Mouse (Mus musculus) liver, embryonic 14.5 days (tissue): ENCODE results near the gene Fbrs. TPM values are rescaled to one million over a fixed set of nuclear protein-coding genes. Genes with fewer than 3 reads are reported as not detected.

ENCODE experiments used
- ATAC-seq: fragments of 200-750 bp; cut with Nextera tagmentation; 2 replicates; pipeline ENCODE4 v1.8.0; 2017; ENCODE audit warnings: moderate number of reproducible peaks, mild to moderate bottlenecking, moderate library complexity; ENCODE audit not compliant: insufficient read depth
- DNase-seq, 3 experiments: peaks; one replicate each; pipeline ENCODE4 v3.0.0-alpha.2; 2012 to 2013; ENCODE audit warnings: low read depth in 3 of 3, low spot score in 3 of 3
- H3K27ac ChIP-seq: fragments of 300-500 bp; sonication (generic); 2 replicates; pipeline ENCODE4 v1.5.1; 2014; ENCODE audit warnings: moderate library complexity, mild to moderate bottlenecking, control low read depth, inconsistent platforms
- H3K27me3 ChIP-seq: fragments of 300-500 bp; sonication (generic); 2 replicates; pipeline ENCODE4 v1.6.1; 2014; ENCODE audit warnings: mild to moderate bottlenecking, low read length, moderate library complexity; ENCODE audit not compliant: control insufficient read depth, insufficient read depth
- H3K36me3 ChIP-seq: fragments of 300-500 bp; sonication (generic); replicated peaks from 2 replicates; pipeline ENCODE4 v1.6.1; 2014; ENCODE audit warnings: low read depth; ENCODE audit not compliant: control insufficient read depth, insufficient read depth
- H3K4me1 ChIP-seq, 2 experiments: fragments of 200-500 bp in 1 of 2; fragments of 300-500 bp in 1 of 2; sonication (generic) in 1 of 2; replicated peaks; 2 replicates each; pipeline ENCODE4 v1.6.1; 2012 to 2014; ENCODE audit warnings: antibody characterized with exemption in 1 of 2, inconsistent platforms in 1 of 2, low read length in 1 of 2; ENCODE audit not compliant: control insufficient read depth in 2 of 2, insufficient read depth in 2 of 2
- H3K4me2 ChIP-seq: fragments of 300-500 bp; sonication (generic); 2 replicates; pipeline ENCODE4 v1.6.1; 2014; ENCODE audit warnings: low read depth, mild to moderate bottlenecking, control low read depth, moderate library complexity
- H3K4me3 ChIP-seq, 2 experiments: fragments of 200-500 bp in 1 of 2; fragments of 300-500 bp in 1 of 2; sonication (generic) in 1 of 2; 2 replicates each; pipeline ENCODE4 v1.5.1; 2012 to 2014; ENCODE audit warnings: low read depth in 2 of 2, low read length in 2 of 2, mild to moderate bottlenecking in 2 of 2, control low read depth in 1 of 2, inconsistent platforms in 1 of 2, moderate library complexity in 1 of 2; ENCODE audit not compliant: insufficient read depth in 1 of 2
- H3K9ac ChIP-seq: fragments of 300-500 bp; sonication (generic); replicated peaks from 2 replicates; pipeline ENCODE4 v1.6.1; 2014; ENCODE audit warnings: mild to moderate bottlenecking, control low read depth, moderate library complexity
- H3K9me3 ChIP-seq: fragments of 300-500 bp; sonication (generic); 2 replicates; pipeline ENCODE4 v1.6.1; 2016; ENCODE audit warnings: low read length, mixed read lengths; ENCODE audit not compliant: control insufficient read depth
- CTCF ChIP-seq: IDR thresholded peaks from 2 replicates; pipeline ENCODE4 v1.5.1; 2016; ENCODE audit warnings: antibody characterized with exemption, low read depth, control low read depth
- EP300 ChIP-seq: IDR thresholded peaks from 2 replicates; pipeline ENCODE4 v1.6.1; 2016; ENCODE audit warnings: antibody characterized with exemption, low read depth
- WGBS: fragments of 180-500 bp; shearing (Covaris S2); extraction: QIAGEN DNeasy Blood & Tissue Kit; methylation state at CpG from one replicate; pipeline ENCODE4 v1.1.7; 2014; ENCODE audit not compliant: insufficient replicate concordance; 5-methylcytosine and 5-hydroxymethylcytosine counted together
- microRNA-seq: library from miRNA; unstranded; fragments of <30 nt; microRNA quantifications from one replicate; pipeline ENCODE4, GENCODE M21; 2016
- polyA plus RNA-seq, 2 experiments: library from polyadenylated mRNA; depleted of rRNA in 1 of 2; stranded (reverse) in 1 of 2; unstranded in 1 of 2; fragments of >200 nt; fragmentation: Nextera tagmentation in 1 of 2; extraction: Ambion mirVana in 1 of 2; gene quantifications; 2 replicates each; pipeline versions ENCODE4 v1.2.1 to v1.2.3; 2012 to 2014

Gene Fbrs
- polyA plus RNA-seq, 2 experiments: 4.7 to 7.3 TPM

DNA sequence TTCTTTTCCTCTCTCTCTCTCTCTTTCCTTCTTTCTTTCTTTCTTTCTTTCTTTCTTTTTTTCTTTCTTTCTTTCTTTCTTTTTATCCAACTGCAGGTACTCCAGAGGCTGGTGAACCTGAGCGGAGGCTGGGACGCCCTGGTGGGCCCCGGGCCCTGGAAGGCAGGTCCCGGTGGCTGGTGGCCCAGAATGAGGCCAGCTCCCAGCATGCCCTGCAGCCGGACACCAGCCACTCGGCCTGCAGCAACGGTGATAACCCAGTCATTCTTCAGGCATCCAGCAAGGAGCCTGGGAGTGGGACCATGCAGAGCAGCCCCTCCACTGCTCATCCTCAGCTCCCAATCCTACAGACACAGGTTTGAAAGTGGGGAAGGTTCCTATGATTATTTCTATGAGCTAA, 36.8 kb downstream of the Fbrs start:
- TF ChIP-seq EP300 (no peak), CTCF (no peak)
- no peak overlapping the region for H3K27ac ChIP-seq
- no peak overlapping the region for H3K9ac ChIP-seq
- ATAC-seq: no peak
- 83% methylated on average over 7 of the region's 7 CpGs for WGBS
- no peak for DNase-seq
- no peak overlapping the region for H3K4me3 ChIP-seq
- no peaks in the 10 kb centered on the region for H3K9me3 ChIP-seq
- H3K27me3 ChIP-seq: no peaks in the 10 kb centered on the region
- H3K36me3 ChIP-seq: peaks cover 59% of the 10 kb centered on the region
- H3K4me1 ChIP-seq: peaks cover 8 to 13% of the 10 kb centered on the region in 2 experiments
- H3K4me2 ChIP-seq: no peak overlapping the region

- no peak for ATAC-seq
- H3K4me2 ChIP-seq: no peak overlapping the region
- WGBS: 86% methylated on average over 6 of the region's 7 CpGs
Measured at GRCm38 (mm10) chr7:127516344-127516743, 37.3 kb downstream of the Fbrs start.

DNA sequence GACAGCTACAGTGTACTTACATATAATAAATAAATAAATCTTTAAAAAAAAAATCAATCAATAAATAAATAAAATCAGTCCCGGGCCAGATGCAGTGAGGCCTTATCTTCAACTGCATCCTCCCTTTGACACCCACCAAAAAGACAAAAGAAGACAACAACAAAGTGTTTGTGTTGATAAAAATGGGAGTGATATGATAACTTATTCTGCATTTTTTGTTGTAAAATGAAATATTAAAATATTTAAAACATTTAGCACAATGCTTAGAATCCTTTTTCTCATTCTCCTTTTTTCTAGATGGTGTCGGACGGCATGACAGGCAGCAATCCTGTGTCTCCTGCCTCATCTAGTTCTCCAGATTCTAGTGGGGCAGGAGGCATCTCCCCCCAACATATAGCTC, 40.3 kb downstream of the Fbrs start, which contains the start of gene Gm42715:
Gm42715 (plus strand) TSS at position 301 of the 400 bp plus-strand sequence.
- Histone ChIP-seq H3K9ac (no peak within 1 kb of the TSS), H3K4me2 (no peak within 1 kb of the TSS), H3K4me3 (no peak within 1 kb of the TSS), H3K36me3 (peaks cover 87% of the 10 kb centered on the region), H3K27ac (no peak within 1 kb of the TSS), H3K27me3 (no peaks in the 10 kb centered on the region), H3K4me1 (no peaks in the 10 kb centered on the region), H3K9me3 (no peaks in the 10 kb centered on the region)
- WGBS: 89% methylated on average over 3 of the region's 3 CpGs
- DNase-seq (no peak), ATAC-seq (no peak)
- no peak for TF ChIP-seq EP300
- no peak for TF ChIP-seq CTCF

More at GRCm38 (mm10) chr7:127516344-127516743, 37.3 kb downstream of the Fbrs start:
- no peak overlapping the region for H3K9ac ChIP-seq
- H3K36me3 ChIP-seq: peaks cover 64% of the 10 kb centered on the region
- no peaks in the 10 kb centered on the region for H3K27me3 ChIP-seq
- no peak overlapping the region for H3K4me3 ChIP-seq
- H3K9me3 ChIP-seq: no peaks in the 10 kb centered on the region
- TF ChIP-seq EP300 (no peak), CTCF (no peak)
- H3K4me1 ChIP-seq: peaks cover 8 to 9% of the 10 kb centered on the region in 2 experiments
- DNase-seq: no peak
- H3K27ac ChIP-seq: no peak overlapping the region

Small RNA genes lying within 50 kb of the gene (microRNA-seq; reads per million reads assigned to microRNA genes)
- gene Gm47278 (not detected), gene Mir7060 (not detected)

Other genes with a start within 250 kb of the Fbrs start
- gene Zfp553, start 246.1 kb upstream of the Fbrs start, polyA plus RNA-seq (2012; rRNA removed): 3.3 and 3.4 TPM in 2 replicates
- 2.4 and 2.8 TPM in 2 replicates for gene Zfp553, start 246.1 kb upstream of the Fbrs start, polyA plus RNA-seq (2014; fragmentation: Nextera tagmentation; extraction: Ambion mirVana)
- 10.3 and 16.1 TPM in 2 replicates for gene Sept1, start 246.1 kb upstream of the Fbrs start, polyA plus RNA-seq (2012; rRNA removed)
- 7.0 TPM in 2 replicates for gene Sept1, start 246.1 kb upstream of the Fbrs start, polyA plus RNA-seq (2014; fragmentation: Nextera tagmentation; extraction: Ambion mirVana)
- gene Zfp771, start 234.9 kb upstream of the Fbrs start, polyA plus RNA-seq (2012; rRNA removed): 19.6 and 21.6 TPM in 2 replicates
- gene Zfp771, start 234.9 kb upstream of the Fbrs start, polyA plus RNA-seq (2014; fragmentation: Nextera tagmentation; extraction: Ambion mirVana): 11.0 TPM in 2 replicates
- gene Dctpp1, start 218.5 kb upstream of the Fbrs start, polyA plus RNA-seq (2012; rRNA removed): 62.2 and 82.9 TPM in 2 replicates
- gene Dctpp1, start 218.5 kb upstream of the Fbrs start, polyA plus RNA-seq (2014; fragmentation: Nextera tagmentation; extraction: Ambion mirVana): 104 and 117 TPM in 2 replicates
- 35.0 and 44.9 TPM in 2 replicates for gene Sephs2, start 205.1 kb upstream of the Fbrs start, polyA plus RNA-seq (2012; rRNA removed)
- gene Sephs2, start 205.1 kb upstream of the Fbrs start, polyA plus RNA-seq (2014; fragmentation: Nextera tagmentation; extraction: Ambion mirVana): 143 and 155 TPM in 2 replicates
- 6.4 and 6.7 TPM in 2 replicates for gene Itgal, start 182.9 kb upstream of the Fbrs start, polyA plus RNA-seq (2012; rRNA removed)
- 4.0 and 4.8 TPM in 2 replicates for gene Itgal, start 182.9 kb upstream of the Fbrs start, polyA plus RNA-seq (2014; fragmentation: Nextera tagmentation; extraction: Ambion mirVana)
- 4.4 and 5.0 TPM in 2 replicates for gene Zfp768, start 133.6 kb upstream of the Fbrs start, polyA plus RNA-seq (2012; rRNA removed)
- gene Zfp768, start 133.6 kb upstream of the Fbrs start, polyA plus RNA-seq (2014; fragmentation: Nextera tagmentation; extraction: Ambion mirVana): 0.52 and 0.75 TPM in 2 replicates
- 1.2 and 1.9 TPM in 2 replicates for gene Zfp747, start 103.1 kb upstream of the Fbrs start, polyA plus RNA-seq (2012; rRNA removed)
- gene Zfp747, start 103.1 kb upstream of the Fbrs start, polyA plus RNA-seq (2014; fragmentation: Nextera tagmentation; extraction: Ambion mirVana): 1.2 and 1.8 TPM in 2 replicates
- 0.69 and 0.71 TPM in 2 replicates for gene 9130019O22Rik, start 92.0 kb upstream of the Fbrs start, polyA plus RNA-seq (2012; rRNA removed)
- 1.0 and 1.2 TPM in 2 replicates for gene 9130019O22Rik, start 92.0 kb upstream of the Fbrs start, polyA plus RNA-seq (2014; fragmentation: Nextera tagmentation; extraction: Ambion mirVana)
- gene E430018J23Rik, start 85.6 kb upstream of the Fbrs start, polyA plus RNA-seq (2012; rRNA removed): 1.2 and 1.3 TPM in 2 replicates
- gene E430018J23Rik, start 85.6 kb upstream of the Fbrs start, polyA plus RNA-seq (2014; fragmentation: Nextera tagmentation; extraction: Ambion mirVana): 1.0 and 1.3 TPM in 2 replicates
- 0.94 and 1.3 TPM in 2 replicates for gene Zfp764, start 72.4 kb upstream of the Fbrs start, polyA plus RNA-seq (2012; rRNA removed)
- gene Zfp764, start 72.4 kb upstream of the Fbrs start, polyA plus RNA-seq (2014; fragmentation: Nextera tagmentation; extraction: Ambion mirVana): 1.1 and 1.5 TPM in 2 replicates
- gene Zfp688, start 57.1 kb upstream of the Fbrs start, polyA plus RNA-seq (2012; rRNA removed): 5.6 and 6.5 TPM in 2 replicates
- gene Zfp688, start 57.1 kb upstream of the Fbrs start, polyA plus RNA-seq (2014; fragmentation: Nextera tagmentation; extraction: Ambion mirVana): 8.8 and 8.9 TPM in 2 replicates
- 1.8 and 2.1 TPM in 2 replicates for gene Zfp689, start 30.0 kb upstream of the Fbrs start, polyA plus RNA-seq (2012; rRNA removed)
- gene Zfp689, start 30.0 kb upstream of the Fbrs start, polyA plus RNA-seq (2014; fragmentation: Nextera tagmentation; extraction: Ambion mirVana): 1.3 and 1.4 TPM in 2 replicates
- 21.2 and 22.9 TPM in 2 replicates for gene Prr14, start 19.6 kb upstream of the Fbrs start, polyA plus RNA-seq (2012; rRNA removed)
- gene Prr14, start 19.6 kb upstream of the Fbrs start, polyA plus RNA-seq (2014; fragmentation: Nextera tagmentation; extraction: Ambion mirVana): 20.3 and 23.2 TPM in 2 replicates
- 3.7 TPM in 2 replicates for gene Srcap, start 32.8 kb downstream of the Fbrs start, polyA plus RNA-seq (2012; rRNA removed)
- 10.3 and 14.7 TPM in 2 replicates for gene Srcap, start 32.8 kb downstream of the Fbrs start, polyA plus RNA-seq (2014; fragmentation: Nextera tagmentation; extraction: Ambion mirVana)
- gene Gm42715, start 40.4 kb downstream of the Fbrs start, polyA plus RNA-seq (2012; rRNA removed): 5.2 and 6.0 TPM in 2 replicates
- gene Gm42715, start 40.4 kb downstream of the Fbrs start, polyA plus RNA-seq (2014; fragmentation: Nextera tagmentation; extraction: Ambion mirVana): 4.7 and 5.2 TPM in 2 replicates
- 0.77 and 1.0 TPM in 2 replicates for gene Tmem265, start 82.2 kb downstream of the Fbrs start, polyA plus RNA-seq (2012; rRNA removed)
- 1.4 and 1.7 TPM in 2 replicates for gene Tmem265, start 82.2 kb downstream of the Fbrs start, polyA plus RNA-seq (2014; fragmentation: Nextera tagmentation; extraction: Ambion mirVana)
- 24.9 and 27.3 TPM in 2 replicates for gene Phkg2, start 94.1 kb downstream of the Fbrs start, polyA plus RNA-seq (2012; rRNA removed)
- 18.5 and 21.7 TPM in 2 replicates for gene Phkg2, start 94.1 kb downstream of the Fbrs start, polyA plus RNA-seq (2014; fragmentation: Nextera tagmentation; extraction: Ambion mirVana)
- gene Ccdc189, start 109.4 kb downstream of the Fbrs start, polyA plus RNA-seq (2012; rRNA removed): 4.4 and 5.4 TPM in 2 replicates
- gene Ccdc189, start 109.4 kb downstream of the Fbrs start, polyA plus RNA-seq (2014; fragmentation: Nextera tagmentation; extraction: Ambion mirVana): 6.8 and 7.5 TPM in 2 replicates
- gene Rnf40, start 109.6 kb downstream of the Fbrs start, polyA plus RNA-seq (2012; rRNA removed): 10.3 and 14.0 TPM in 2 replicates
- 13.7 and 16.1 TPM in 2 replicates for gene Rnf40, start 109.6 kb downstream of the Fbrs start, polyA plus RNA-seq (2014; fragmentation: Nextera tagmentation; extraction: Ambion mirVana)
- 1.6 and 1.9 TPM in 2 replicates for gene Zfp629, start 136.6 kb downstream of the Fbrs start, polyA plus RNA-seq (2012; rRNA removed)
- gene Zfp629, start 136.6 kb downstream of the Fbrs start, polyA plus RNA-seq (2014; fragmentation: Nextera tagmentation; extraction: Ambion mirVana): 1.4 and 2.2 TPM in 2 replicates
- gene Bcl7c, start 229.7 kb downstream of the Fbrs start, polyA plus RNA-seq (2012; rRNA removed): 11.6 and 12.5 TPM in 2 replicates
- gene Bcl7c, start 229.7 kb downstream of the Fbrs start, polyA plus RNA-seq (2014; fragmentation: Nextera tagmentation; extraction: Ambion mirVana): 21.7 and 27.9 TPM in 2 replicates
- gene Ctf1, start 233.5 kb downstream of the Fbrs start, polyA plus RNA-seq (2012; rRNA removed): 2.6 and 4.3 TPM in 2 replicates
- gene Ctf1, start 233.5 kb downstream of the Fbrs start, polyA plus RNA-seq (2014; fragmentation: Nextera tagmentation; extraction: Ambion mirVana): 1.7 and 2.5 TPM in 2 replicates